10 mouse cellular contexts compared by ENCODE assay signal in the genomic region with DNA sequence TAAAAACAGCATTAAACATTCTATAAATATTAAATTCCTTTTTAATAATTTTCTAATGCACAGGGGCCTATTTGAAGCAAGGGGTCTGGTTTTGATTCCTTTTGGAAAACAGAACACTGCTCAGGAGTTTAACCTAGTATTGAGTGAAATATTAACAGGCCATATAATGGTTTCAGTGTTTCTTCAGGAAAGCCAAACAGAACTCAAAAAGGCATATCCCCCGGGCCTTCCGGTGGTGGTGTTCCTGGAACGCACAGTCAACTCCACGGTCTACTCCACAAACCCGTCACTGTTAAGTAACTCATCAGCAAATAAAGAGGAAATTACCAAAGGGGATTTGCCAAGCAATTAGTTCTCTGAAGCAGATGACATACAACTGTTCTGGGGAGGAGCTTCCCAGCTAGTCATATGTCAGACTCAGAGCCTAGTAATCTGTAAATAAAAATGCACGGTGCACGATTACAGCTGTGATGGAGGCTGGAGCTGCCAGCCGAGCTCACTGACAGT. TPM values are rescaled to one million over a fixed set of nuclear protein-coding genes. Genes with fewer than 3 reads are reported as not detected.
DNase-seq lines count a peak whose midpoint lies in the region; ATAC-seq lines count a peak whose summit lies in the region.
"Had no signal": no experiment of that assay in that cellular context is flagged by ENCODE, and none has a peak within 500 bp of the region (broad histone marks: within the 10 kb centered on the region; RNA-seq: fewer than 3 reads in every experiment).

No protein-coding gene starts in this region.

- 47% methylated on average over 8 of the region's 8 CpGs for WGBS in forebrain, embryonic 14.5 days
- 73% methylated on average over 8 of the region's 8 CpGs for WGBS in forebrain, embryonic 12.5 days
- WGBS in lung, embryonic 16.5 days: 26% methylated on average over 8 of the region's 8 CpGs
- 28% methylated on average over 8 of the region's 8 CpGs for WGBS in neural tube, embryonic 15.5 days

- no peaks in the 10 kb centered on the region for H3K9me3 ChIP-seq in forebrain, embryonic 14.5 days (replicated peaks; ENCODE audit: control insufficient read depth, low read length)
- no peaks in the 10 kb centered on the region for H3K9me3 ChIP-seq in forebrain, embryonic 12.5 days
- H3K9me3 ChIP-seq in lung, embryonic 16.5 days (ENCODE audit: control insufficient read depth, low read length): no peaks in the 10 kb centered on the region
- H3K9me3 ChIP-seq in neural tube, embryonic 15.5 days (replicated peaks): no peaks in the 10 kb centered on the region
- H3K9me3 ChIP-seq: stomach, embryonic 15.5 days had no signal

- no peak overlapping the region for H3K4me3 ChIP-seq in forebrain, embryonic 14.5 days (ENCODE audit: low read depth, low read length)
- no peak overlapping the region for H3K4me3 ChIP-seq in forebrain, embryonic 12.5 days (replicated peaks)
- H3K4me3 ChIP-seq in lung, embryonic 16.5 days (ENCODE audit: low read length): no peak overlapping the region
- no peak overlapping the region for H3K4me3 ChIP-seq in neural tube, embryonic 15.5 days (replicated peaks)
- H3K4me3 ChIP-seq: stomach, embryonic 15.5 days had no signal

- no peak overlapping the region for H3K9ac ChIP-seq in forebrain, embryonic 14.5 days (ENCODE audit: low read length)
- H3K9ac ChIP-seq in forebrain, embryonic 12.5 days: no peak overlapping the region
- H3K9ac ChIP-seq in lung, embryonic 16.5 days (ENCODE audit: low read length): no peak overlapping the region
- no peak overlapping the region for H3K9ac ChIP-seq in neural tube, embryonic 15.5 days (replicated peaks)
- H3K9ac ChIP-seq: stomach, embryonic 15.5 days had no signal

- H3K27ac ChIP-seq in forebrain, embryonic 14.5 days (ENCODE audit: low read depth, low read length): 0 out of 2 replicates have a peak overlapping the region, but pooled peaks have one; percentile 4
- no peak overlapping the region for H3K27ac ChIP-seq in forebrain, embryonic 12.5 days
- H3K27ac ChIP-seq in lung, embryonic 16.5 days (ENCODE audit: low read length): peak overlapping the region; percentile 63
- H3K27ac ChIP-seq in neural tube, embryonic 15.5 days (replicated peaks): 0 out of 2 replicates have a peak overlapping the region, but pooled peaks have one; percentile 5
- H3K27ac ChIP-seq: stomach, embryonic 15.5 days had no signal

- H3K4me1 ChIP-seq in forebrain, embryonic 14.5 days (ENCODE audit: control insufficient read depth, insufficient read depth, low read length): peaks cover 7% of the 10 kb centered on the region; the same call in 1 of the 2 replicates
- H3K4me1 ChIP-seq in forebrain, embryonic 12.5 days: peaks cover 5% of the 10 kb centered on the region
- peaks cover 14% of the 10 kb centered on the region; the same call in 1 of the 2 replicates for H3K4me1 ChIP-seq in lung, embryonic 16.5 days (replicated peaks; ENCODE audit: control insufficient read depth, insufficient read depth, low read length)
- H3K4me1 ChIP-seq in neural tube, embryonic 15.5 days: peaks cover 17% of the 10 kb centered on the region

- ATAC-seq in forebrain, embryonic 14.5 days: 0 out of 2 replicates have a peak, but pooled peaks have one; percentile 60
- ATAC-seq in forebrain, embryonic 12.5 days (ENCODE audit: low FRiP score): no peak
- peak; percentile 66; the same call in 1 of the 2 replicates for ATAC-seq in lung, embryonic 16.5 days (ENCODE audit: low read depth)
- peak; percentile 63 for ATAC-seq in neural tube, embryonic 15.5 days (ENCODE audit: low FRiP score)

- DNase-seq in forebrain, embryonic 14.5 days (ENCODE audit: low spot score): peak; percentile 67
- DNase-seq in lung, postnatal 14 days: no peak
- peak; percentile 66 for DNase-seq in kidney, adult 9 months
- DNase-seq in left cerebral cortex, adult 9 months (ENCODE audit: low spot score in 2 of 2): no peak
- no peak for DNase-seq in heart, adult 8-10 months (ENCODE audit: low spot score)
- DNase-seq: heart, adult 18-20 months had no signal

- no peaks in the 10 kb centered on the region for H3K27me3 ChIP-seq in forebrain, embryonic 14.5 days (replicated peaks; ENCODE audit: control insufficient read depth, insufficient read depth, low read length)
- no peaks in the 10 kb centered on the region for H3K27me3 ChIP-seq in forebrain, embryonic 12.5 days
- no peaks in the 10 kb centered on the region for H3K27me3 ChIP-seq in lung, embryonic 16.5 days (ENCODE audit: control insufficient read depth, insufficient read depth, low read depth, low read length)
- no peaks in the 10 kb centered on the region for H3K27me3 ChIP-seq in neural tube, embryonic 15.5 days (replicated peaks)
- H3K27me3 ChIP-seq: stomach, embryonic 15.5 days had no signal

- no peaks in the 10 kb centered on the region for H3K36me3 ChIP-seq in forebrain, embryonic 14.5 days (ENCODE audit: control insufficient read depth, insufficient read depth, low read length)
- no peaks in the 10 kb centered on the region for H3K36me3 ChIP-seq in forebrain, embryonic 12.5 days (replicated peaks)
- H3K36me3 ChIP-seq in lung, embryonic 16.5 days (ENCODE audit: control insufficient read depth, insufficient read depth, low read length): no peaks in the 10 kb centered on the region
- H3K36me3 ChIP-seq in neural tube, embryonic 15.5 days: peaks cover 5% of the 10 kb centered on the region; the same call in 1 of the 2 replicates
- H3K36me3 ChIP-seq: stomach, embryonic 15.5 days had no signal

- no peak overlapping the region for H3K4me2 ChIP-seq in forebrain, embryonic 14.5 days (ENCODE audit: low read length)
- no peak overlapping the region for H3K4me2 ChIP-seq in forebrain, embryonic 12.5 days
- no peak overlapping the region for H3K4me2 ChIP-seq in lung, embryonic 16.5 days (ENCODE audit: low read depth, low read length)
- H3K4me2 ChIP-seq in neural tube, embryonic 15.5 days: no peak overlapping the region
- H3K4me2 ChIP-seq: stomach, embryonic 15.5 days had no signal

RNA-seq across cellular contexts. Expression of a gene that starts 14.4 kb away (rescaled TPM):
- 4.3 and 6.6 TPM in 2 replicates for polyA plus RNA-seq in forebrain, embryonic 14.5 days (2014; fragmentation: Nextera tagmentation; extraction: Ambion mirVana)
- polyA plus RNA-seq in forebrain, embryonic 12.5 days (2016; fragmentation: Nextera tagmentation; extraction: Ambion mirVana): 3.7 and 4.0 TPM in 2 replicates
- 8.3 and 9.8 TPM in 2 replicates for polyA plus RNA-seq in lung, embryonic 16.5 days (2015; fragmentation: Nextera tagmentation; extraction: Ambion mirVana)
- polyA plus RNA-seq in neural tube, embryonic 15.5 days (2015; fragmentation: Nextera tagmentation; extraction: Ambion mirVana): 9.4 and 9.5 TPM in 2 replicates
- 10 to 100 TPM; 33.5 to 37.8 (median 35.8) TPM for total RNA-seq in heart, adult 8-10 months (2022)

Comparison
In these comparisons a context has a peak if more than half of its experiments do, and no peak if none do; other contexts are left out.
1. DNase-seq: peak in forebrain, embryonic 14.5 days (single experiment) and kidney, adult 9 months (single experiment); none in lung, postnatal 14 days (single experiment), left cerebral cortex, adult 9 months (0 of 2) and heart, adult 8-10 months (single experiment).